Mouse (Mus musculus) myocyte (in vitro differentiated cells): ENCODE measurements at regions not wholly inside any gene's neighbourhood (a gene's known extent, or its start where the extent isn't known, plus 50 kb on each side); places are given as distances from the start of the nearest gene placed in this dataset.

Experiments
- E2F4 ChIP-seq: IDR thresholded peaks from one replicate; pipeline ENCODE4 v1.6.1; 2011; ENCODE audit warnings: mild to moderate bottlenecking, control low read depth, moderate library complexity; ENCODE audit not compliant: insufficient read depth
- MAX ChIP-seq: IDR thresholded peaks from one replicate; pipeline ENCODE4 v1.6.1; 2011; ENCODE audit warnings: low read depth, mild to moderate bottlenecking, control low read depth
- MYOD1 ChIP-seq, 3 experiments: IDR thresholded peaks; one replicate each; pipeline ENCODE4 v1.6.1; 2011; ENCODE audit warnings: control low read depth in 2 of 3, low read depth in 2 of 3, mild to moderate bottlenecking in 2 of 3, moderate library complexity in 1 of 3; ENCODE audit not compliant: insufficient read length in 2 of 3, control insufficient read depth in 1 of 3
- MYOG ChIP-seq, 3 experiments: IDR thresholded peaks; one replicate each; pipeline ENCODE4 v1.6.1; 2011; ENCODE audit warnings: control low read depth in 2 of 3, low read depth in 2 of 3, mild to moderate bottlenecking in 2 of 3; ENCODE audit not compliant: insufficient read length in 2 of 3, control insufficient read depth in 1 of 3, insufficient read depth in 1 of 3
- POLR2A ChIP-seq: IDR thresholded peaks from one replicate; pipeline ENCODE4 v1.6.1; 2011; ENCODE audit warnings: low read depth, mild to moderate bottlenecking, control low read depth, moderate library complexity; ENCODE audit not compliant: insufficient read length
- POLR2AphosphoS2 ChIP-seq: IDR thresholded peaks from one replicate; pipeline ENCODE4 v1.6.1; 2011; ENCODE audit warnings: low read depth, control low read depth; ENCODE audit not compliant: insufficient read length
- REST ChIP-seq: IDR thresholded peaks from one replicate; pipeline ENCODE4 v1.6.1; 2011; ENCODE audit warnings: mild to moderate bottlenecking, control low read depth, moderate library complexity; ENCODE audit not compliant: insufficient read depth, insufficient read length
- TCF12 ChIP-seq: IDR thresholded peaks from one replicate; pipeline ENCODE4 v1.6.1; 2011; ENCODE audit warnings: mild to moderate bottlenecking, control low read depth; ENCODE audit not compliant: poor library complexity, insufficient read depth, severe bottlenecking
- TCF3 ChIP-seq: IDR thresholded peaks from one replicate; pipeline ENCODE4 v1.6.1; 2011; ENCODE audit warnings: low read depth, control low read depth; ENCODE audit not compliant: insufficient read length
- USF1 ChIP-seq: IDR thresholded peaks from one replicate; pipeline ENCODE4 v1.6.1; 2011; ENCODE audit warnings: low read depth, mild to moderate bottlenecking, control low read depth, moderate library complexity

- TF ChIP-seq POLR2A, result no peak
- no peak for TF ChIP-seq USF1
- TF ChIP-seq TCF12, result no peak
- TF ChIP-seq E2F4, result no peak
- no peak for TF ChIP-seq MAX
- no peak for TF ChIP-seq TCF3
- no peak for TF ChIP-seq POLR2AphosphoS2
- TF ChIP-seq MYOD1 (IDR thresholded peaks at IDR 0.05; ENCODE audit: control insufficient read depth in 1 of 3, insufficient read length in 2 of 3, low read depth in 2 of 3), result no peak
- TF ChIP-seq REST, result no peak
- no peak for TF ChIP-seq MYOG (IDR thresholded peaks at IDR 0.05; ENCODE audit: control insufficient read depth in 1 of 3, insufficient read depth in 1 of 3, insufficient read length in 2 of 3, low read depth in 2 of 3)
Measured at GRCm38 (mm10) chr10:39238596-39238995, 75.0 kb upstream of the Ccn6 start.
